ENCODE assay signal across 22 mouse cellular contexts in genomic region chr19:59401304-59401703, GRCm38 (mm10). TPM values are rescaled to one million over a fixed set of nuclear protein-coding genes. Genes with fewer than 3 reads are reported as not detected.
DNase-seq lines count a peak whose midpoint lies in the region; ATAC-seq and TF ChIP-seq lines count a peak whose summit lies in the region.
"Had no signal": no experiment of that assay in that cellular context is flagged by ENCODE, and none has a peak within 500 bp of the region (broad histone marks: within the 10 kb centered on the region; RNA-seq: fewer than 3 reads in every experiment).

No protein-coding gene starts in this region.

- H3K9ac ChIP-seq in midbrain, postnatal 0 days (replicated peaks; ENCODE audit: low read length, poor library complexity, severe bottlenecking), result no peak overlapping the region
- no peak overlapping the region for H3K9ac ChIP-seq in heart, embryonic 12.5 days
- H3K9ac ChIP-seq: embryonic facial prominence, embryonic 15.5 days; forebrain, embryonic 15.5 days; hindbrain, embryonic 14.5 days had no signal

- H3K27ac ChIP-seq in midbrain, postnatal 0 days (ENCODE audit: low read depth, low read length), result no peak overlapping the region
- H3K27ac ChIP-seq in heart, embryonic 12.5 days (ENCODE audit: poor library complexity, severe bottlenecking), result no peak overlapping the region
- H3K27ac ChIP-seq: embryonic facial prominence, embryonic 15.5 days; forebrain, embryonic 15.5 days; heart, adult 2 months; hindbrain, embryonic 10.5 days; hindbrain, embryonic 14.5 days had no signal

- no peak overlapping the region for H3K4me2 ChIP-seq in midbrain, postnatal 0 days (ENCODE audit: low read depth, low read length, poor library complexity, severe bottlenecking)
- H3K4me2 ChIP-seq in heart, embryonic 12.5 days, result no peak overlapping the region
- H3K4me2 ChIP-seq: embryonic facial prominence, embryonic 15.5 days; forebrain, embryonic 15.5 days; heart, embryonic 11.5 days; hindbrain, embryonic 14.5 days had no signal

- peaks cover 6% of the 10 kb centered on the region; the same call in 1 of the 2 replicates for H3K27me3 ChIP-seq in midbrain, postnatal 0 days (ENCODE audit: insufficient read depth, low read length)
- H3K27me3 ChIP-seq in heart, embryonic 12.5 days (replicated peaks), result peaks cover 72% of the 10 kb centered on the region

- TF ChIP-seq CTCF in midbrain, postnatal 0 days (IDR thresholded peaks at IDR 0.05), result no peak

- no peaks in the 10 kb centered on the region for H3K4me1 ChIP-seq in midbrain, postnatal 0 days (ENCODE audit: insufficient read depth, low read length)
- no peaks in the 10 kb centered on the region for H3K4me1 ChIP-seq in heart, embryonic 12.5 days (replicated peaks)
- H3K4me1 ChIP-seq: embryonic facial prominence, embryonic 15.5 days; forebrain, embryonic 15.5 days had no signal

- peak; percentile 59 for ATAC-seq in CD4-positive, CD25-positive, alpha-beta regulatory T cell, adult 4 months
- peak; percentile 44 for ATAC-seq in activated CD4-positive, CD25-positive, alpha-beta regulatory T cell, adult 4 months
- ATAC-seq in midbrain, postnatal 0 days (ENCODE audit: low FRiP score), result no peak
- ATAC-seq in heart, embryonic 12.5 days (ENCODE audit: insufficient number of reproducible peaks, low FRiP score), result no peak
- ATAC-seq: forebrain, embryonic 15.5 days had no signal

- 76% methylated on average over 3 of the region's 3 CpGs for WGBS in midbrain, postnatal 0 days
- WGBS in heart, embryonic 12.5 days, result 73% methylated on average over 3 of the region's 3 CpGs

- peak; percentile 22 for DNase-seq in A20 (ENCODE audit: low read depth, low spot score)
- peak; percentile 26 for DNase-seq in naive thymus-derived CD4-positive, alpha-beta T cell, adult 2 months (ENCODE audit: low read depth)
- DNase-seq in kidney, postnatal 14 days, result no peak
- no peak for DNase-seq in midbrain, postnatal 0 days (ENCODE audit: low spot score)
- DNase-seq: adrenal gland, postnatal 10 days; cerebellum, adult 11 months; cerebellum, adult 8-10 months; cerebellum, postnatal 14 days; embryo, embryonic 11 days; gastrocnemius, postnatal 36 days; heart, adult 2 months had no signal

- no peak overlapping the region for H3K4me3 ChIP-seq in midbrain, postnatal 0 days (ENCODE audit: low read depth, low read length)
- no peak overlapping the region for H3K4me3 ChIP-seq in heart, embryonic 12.5 days
- H3K4me3 ChIP-seq: embryonic facial prominence, embryonic 15.5 days; forebrain, embryonic 15.5 days; heart, adult 2 months; hindbrain, embryonic 10.5 days had no signal

- no peaks in the 10 kb centered on the region for H3K36me3 ChIP-seq in midbrain, postnatal 0 days (ENCODE audit: insufficient read depth, low read length)
- H3K36me3 ChIP-seq in heart, embryonic 12.5 days, result no peaks in the 10 kb centered on the region
- H3K36me3 ChIP-seq: embryonic facial prominence, embryonic 15.5 days; forebrain, embryonic 15.5 days; hindbrain, embryonic 10.5 days had no signal

- H3K9me3 ChIP-seq in midbrain, postnatal 0 days (ENCODE audit: low read length), result no peaks in the 10 kb centered on the region
- no peaks in the 10 kb centered on the region for H3K9me3 ChIP-seq in heart, embryonic 12.5 days (replicated peaks)
- H3K9me3 ChIP-seq: embryonic facial prominence, embryonic 15.5 days; forebrain, embryonic 15.5 days; hindbrain, embryonic 10.5 days had no signal

RNA-seq across cellular contexts. Expression of gene Pdzd8, which starts 55.7 kb away (rescaled TPM):
- 10 to 100 TPM in 1 of 2 experiments, 1 to 10 TPM in 1; 6.2 to 10.1 TPM for polyA plus RNA-seq in CD4-positive, CD25-positive, alpha-beta regulatory T cell, adult 4 months (2017; shearing (Covaris generic))
- 1 to 10 TPM; 8.7 to 9.4 TPM for polyA plus RNA-seq in activated CD4-positive, CD25-positive, alpha-beta regulatory T cell, adult 4 months (2017; shearing (Covaris generic))
- total RNA-seq in midbrain, postnatal 0 days (2014; rRNA removed), result 48.8 and 56.3 TPM in 2 replicates
- 8.8 and 11.3 TPM in 2 replicates for polyA plus RNA-seq in midbrain, postnatal 0 days (2015; fragmentation: Nextera tagmentation; extraction: Ambion mirVana)
- 14.1 and 17.0 TPM in 2 replicates for polyA plus RNA-seq in heart, embryonic 12.5 days (2016; fragmentation: Nextera tagmentation; extraction: Ambion mirVana)

RNA-seq across cellular contexts. Expression of gene Emx2, which starts 56.9 kb away (rescaled TPM):
- not detected for polyA plus RNA-seq in CD4-positive, CD25-positive, alpha-beta regulatory T cell, adult 4 months (2017; shearing (Covaris generic))
- polyA plus RNA-seq in activated CD4-positive, CD25-positive, alpha-beta regulatory T cell, adult 4 months (2017; shearing (Covaris generic)), result not detected
- 6.1 and 6.6 TPM in 2 replicates for total RNA-seq in midbrain, postnatal 0 days (2014; rRNA removed)
- polyA plus RNA-seq in midbrain, postnatal 0 days (2015; fragmentation: Nextera tagmentation; extraction: Ambion mirVana), result 10.3 and 10.5 TPM in 2 replicates
- not detected in 2 replicates for polyA plus RNA-seq in heart, embryonic 12.5 days (2016; fragmentation: Nextera tagmentation; extraction: Ambion mirVana)
- total RNA-seq: common myeloid progenitor, adult 5-6 weeks; heart, adult 2 months; heart, postnatal 25 days had no signal
- polyA plus RNA-seq: heart, adult 2 months; heart, embryonic 16.5 days; hindbrain, embryonic 14.5 days had no signal

Comparison
In these comparisons a context has a peak if more than half of its experiments do, and no peak if none do; other contexts are left out.
1. DNase-seq: peak in A20 (single experiment) and naive thymus-derived CD4-positive, alpha-beta T cell, adult 2 months (single experiment); none in kidney, postnatal 14 days (single experiment) and midbrain, postnatal 0 days (single experiment).
2. ATAC-seq: peak in CD4-positive, CD25-positive, alpha-beta regulatory T cell, adult 4 months (single experiment) and activated CD4-positive, CD25-positive, alpha-beta regulatory T cell, adult 4 months (single experiment); none in midbrain, postnatal 0 days (single experiment) and heart, embryonic 12.5 days (single experiment).